ENCODE assay signal across 15 mouse cellular contexts in the genomic region with DNA sequence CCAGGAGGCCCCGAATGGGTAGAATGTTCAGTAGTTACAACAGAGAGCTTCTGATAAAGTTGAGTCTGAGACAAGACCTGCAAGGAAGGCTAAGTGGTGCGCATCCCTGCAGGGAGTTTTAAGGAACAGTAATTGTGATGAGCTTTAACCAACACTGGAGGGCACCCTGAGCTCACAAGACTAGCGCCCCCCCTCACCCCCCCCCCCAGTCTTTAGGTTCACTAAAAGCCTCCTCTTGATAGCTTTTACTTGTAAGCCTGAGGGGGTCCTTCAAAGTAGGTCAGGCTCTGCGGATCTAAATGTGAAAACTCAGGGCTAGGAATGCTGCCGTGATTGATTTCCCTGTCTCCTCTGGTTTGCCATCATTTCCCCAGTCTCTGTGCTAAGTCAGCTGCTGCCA.
A peak's percentile ranks its signal among the peaks of the same experiment; 100 is the strongest.
DNase-seq lines count a peak whose midpoint lies in the region; ATAC-seq and TF ChIP-seq lines count a peak whose summit lies in the region.
"Had no signal": no experiment of that assay in that cellular context is flagged by ENCODE, and none has a peak within 500 bp of the region (broad histone marks: within the 10 kb centered on the region; RNA-seq: fewer than 3 reads in every experiment).

No protein-coding gene starts in this region.

- H3K36me3 ChIP-seq in intestine, postnatal 0 days (ENCODE audit: control insufficient read depth, insufficient read depth) = no peaks in the 10 kb centered on the region
- no peaks in the 10 kb centered on the region for H3K36me3 ChIP-seq in intestine, embryonic 16.5 days (ENCODE audit: control insufficient read depth, insufficient read depth, low read length)
- H3K36me3 ChIP-seq in hindbrain, embryonic 16.5 days (ENCODE audit: control insufficient read depth, insufficient read depth, low read length) = no peaks in the 10 kb centered on the region
- H3K36me3 ChIP-seq: heart, embryonic 10.5 days; intestine, embryonic 15.5 days; limb, embryonic 15.5 days had no signal

- H3K27ac ChIP-seq in intestine, postnatal 0 days (ENCODE audit: low read depth, low read length) = no peak overlapping the region
- no peak overlapping the region for H3K27ac ChIP-seq in intestine, embryonic 16.5 days (ENCODE audit: low read length)
- H3K27ac ChIP-seq in hindbrain, embryonic 16.5 days (ENCODE audit: low read depth, low read length) = no peak overlapping the region
- H3K27ac ChIP-seq: heart, embryonic 10.5 days; intestine, embryonic 15.5 days; limb, embryonic 15.5 days; macrophage had no signal

- TF ChIP-seq CTCF in intestine, postnatal 0 days (IDR thresholded peaks at IDR 0.05; ENCODE audit: low read depth) = peak; percentile 56

- H3K9me3 ChIP-seq in intestine, postnatal 0 days (ENCODE audit: control insufficient read depth) = no peaks in the 10 kb centered on the region
- H3K9me3 ChIP-seq in intestine, embryonic 16.5 days (ENCODE audit: control insufficient read depth, low read length) = no peaks in the 10 kb centered on the region
- no peaks in the 10 kb centered on the region for H3K9me3 ChIP-seq in hindbrain, embryonic 16.5 days (ENCODE audit: control insufficient read depth, low read length)
- H3K9me3 ChIP-seq: heart, embryonic 10.5 days; intestine, embryonic 15.5 days; limb, embryonic 15.5 days had no signal

- WGBS in intestine, postnatal 0 days = 38% methylated on average over 5 of the region's 5 CpGs
- 36% methylated on average over 5 of the region's 5 CpGs for WGBS in intestine, embryonic 16.5 days
- WGBS in hindbrain, embryonic 16.5 days = 29% methylated on average over 5 of the region's 5 CpGs

- 0 out of 2 replicates have a peak, but pooled peaks have one; percentile 38 for ATAC-seq in cerebellum, adult (ENCODE audit: insufficient number of reproducible peaks, low FRiP score, low TSS enrichment)
- ATAC-seq in intestine, postnatal 0 days = no peak
- ATAC-seq in intestine, embryonic 16.5 days = no peak
- ATAC-seq in hindbrain, embryonic 16.5 days = peak; percentile 67
- ATAC-seq: intestine, embryonic 15.5 days; Patski had no signal

- H3K27me3 ChIP-seq in intestine, postnatal 0 days (replicated peaks; ENCODE audit: control insufficient read depth, insufficient read depth, low read length) = no peaks in the 10 kb centered on the region
- H3K27me3 ChIP-seq in intestine, embryonic 16.5 days (replicated peaks; ENCODE audit: control insufficient read depth, insufficient read depth, low read length) = no peaks in the 10 kb centered on the region
- no peaks in the 10 kb centered on the region for H3K27me3 ChIP-seq in hindbrain, embryonic 16.5 days (replicated peaks; ENCODE audit: control insufficient read depth, insufficient read depth, low read length)
- H3K27me3 ChIP-seq: intestine, embryonic 15.5 days; limb, embryonic 15.5 days had no signal

- H3K9ac ChIP-seq in intestine, postnatal 0 days (ENCODE audit: low read depth, low read length) = no peak overlapping the region
- no peak overlapping the region for H3K9ac ChIP-seq in intestine, embryonic 16.5 days (ENCODE audit: low read depth, low read length)
- no peak overlapping the region for H3K9ac ChIP-seq in hindbrain, embryonic 16.5 days (ENCODE audit: low read depth, low read length)
- H3K9ac ChIP-seq: intestine, embryonic 15.5 days; limb, embryonic 15.5 days had no signal

- no peak overlapping the region for H3K4me3 ChIP-seq in intestine, postnatal 0 days (ENCODE audit: low read depth, low read length)
- no peak overlapping the region for H3K4me3 ChIP-seq in intestine, embryonic 16.5 days (ENCODE audit: low read length)
- no peak overlapping the region for H3K4me3 ChIP-seq in hindbrain, embryonic 16.5 days (ENCODE audit: low read length)
- H3K4me3 ChIP-seq: heart, embryonic 10.5 days; intestine, embryonic 15.5 days; limb, embryonic 15.5 days had no signal

- H3K4me1 ChIP-seq in intestine, postnatal 0 days (replicated peaks; ENCODE audit: control insufficient read depth, insufficient read depth, low read length) = no peaks in the 10 kb centered on the region
- H3K4me1 ChIP-seq in intestine, embryonic 16.5 days (ENCODE audit: control insufficient read depth, insufficient read depth, low read length) = no peaks in the 10 kb centered on the region
- no peaks in the 10 kb centered on the region for H3K4me1 ChIP-seq in hindbrain, embryonic 16.5 days (ENCODE audit: control insufficient read depth, insufficient read depth, low read depth, low read length)
- H3K4me1 ChIP-seq: heart, embryonic 10.5 days; intestine, embryonic 15.5 days had no signal

- H3K4me2 ChIP-seq in intestine, postnatal 0 days (replicated peaks; ENCODE audit: low read depth) = no peak overlapping the region
- H3K4me2 ChIP-seq in intestine, embryonic 16.5 days (ENCODE audit: low read depth, low read length) = no peak overlapping the region
- H3K4me2 ChIP-seq in hindbrain, embryonic 16.5 days (ENCODE audit: low read length) = no peak overlapping the region
- H3K4me2 ChIP-seq: intestine, embryonic 15.5 days; limb, embryonic 15.5 days had no signal

- no peak for DNase-seq in cerebellum, postnatal 36 days
- DNase-seq in 416B (ENCODE audit: low read depth) = peak; percentile 46
- no peak for DNase-seq in ovary, postnatal 36 days (ENCODE audit: low spot score)
- no peak for DNase-seq in spleen, postnatal 14 days (ENCODE audit: low spot score in 2 of 2)
- DNase-seq: cerebellum, adult 9-11 months; thymus, adult 2 months had no signal

Comparison
In these comparisons a context has a peak if more than half of its experiments do, and no peak if none do; other contexts are left out.
1. ATAC-seq: peak in cerebellum, adult (single experiment) and hindbrain, embryonic 16.5 days (single experiment); none in intestine, postnatal 0 days (single experiment) and intestine, embryonic 16.5 days (single experiment).